Mouse (Mus musculus) heart, embryonic 10.5 days (tissue): ENCODE results near the gene Bud23. TPM values are rescaled to one million over a fixed set of nuclear protein-coding genes. Genes with fewer than 3 reads are reported as not detected.

ENCODE experiments used
- DNase-seq: peaks from one replicate; pipeline ENCODE4 v3.0.0-alpha.2; 2017; ENCODE audit warnings: low spot score
- H3K27ac ChIP-seq: fragments of 300-500 bp; sonication (generic); 2 replicates; pipeline ENCODE4 v1.5.1; 2016; ENCODE audit warnings: mild to moderate bottlenecking
- H3K27me3 ChIP-seq: fragments of 300-500 bp; sonication (generic); 2 replicates; pipeline ENCODE4 v1.6.1; 2016; ENCODE audit warnings: mild to moderate bottlenecking; ENCODE audit not compliant: poor library complexity, insufficient read depth, severe bottlenecking
- H3K36me3 ChIP-seq: fragments of 300-500 bp; sonication (generic); 2 replicates; pipeline ENCODE4 v1.6.1; 2016; ENCODE audit warnings: mild to moderate bottlenecking, moderate library complexity
- H3K4me1 ChIP-seq: fragments of 300-500 bp; sonication (generic); 2 replicates; pipeline ENCODE4 v1.6.1; 2016; ENCODE audit warnings: mild to moderate bottlenecking
- H3K4me3 ChIP-seq: fragments of 300-500 bp; sonication (generic); 2 replicates; pipeline ENCODE4 v1.5.1; 2016; ENCODE audit warnings: mild to moderate bottlenecking, moderate library complexity
- H3K9me3 ChIP-seq: fragments of 300-500 bp; sonication (generic); 2 replicates; pipeline ENCODE4 v1.6.1; 2016; ENCODE audit warnings: mild to moderate bottlenecking, moderate library complexity
- WGBS: fragments of 180-500 bp; shearing (Covaris S2); methylation state at CpG from one replicate; pipeline ENCODE4 v1.1.7; 2016; 5-methylcytosine and 5-hydroxymethylcytosine counted together
- polyA plus RNA-seq: library from polyadenylated mRNA; unstranded; fragments of >200 nt; fragmentation: Nextera tagmentation; extraction: Ambion mirVana; gene quantifications from 2 replicates; pipeline ENCODE4 v1.2.1, GENCODE M21; 2016

Gene Bud23
- polyA plus RNA-seq, 1 experiment from 2014 or later = 134 TPM

GRCm38 (mm10) chr5:135010320-135010709, 54.4 kb downstream of the Bud23 start:
- 60% methylated on average over 7 of the region's 7 CpGs for WGBS
- DNase-seq = no peak
- Histone ChIP-seq H3K27me3 (0 out of 2 replicates have a peak, but pooled peaks cover 3% of the 10 kb centered on the region), H3K9me3 (no peaks in the 10 kb centered on the region), H3K27ac (peak overlapping the region; percentile 97), H3K4me1 (peaks cover 42% of the 10 kb centered on the region), H3K36me3 (peaks cover 6% of the 10 kb centered on the region), H3K4me3 (peak overlapping the region; percentile 75)

- peak overlapping the region; percentile 97 for H3K27ac ChIP-seq
- peak; percentile 96 for DNase-seq
- H3K36me3 ChIP-seq = peaks cover 6% of the 10 kb centered on the region
- no peaks in the 10 kb centered on the region for H3K9me3 ChIP-seq
- H3K4me1 ChIP-seq = peaks cover 42% of the 10 kb centered on the region
- peak overlapping the region; percentile 75 for H3K4me3 ChIP-seq
- under 1% methylated on average over 37 of the region's 37 CpGs for WGBS
- H3K27me3 ChIP-seq = 0 out of 2 replicates have a peak, but pooled peaks cover 6% of the 10 kb centered on the region
Observed at GRCm38 (mm10) chr5:135009590-135010319, 55.0 kb downstream of the Bud23 start.

DNA sequence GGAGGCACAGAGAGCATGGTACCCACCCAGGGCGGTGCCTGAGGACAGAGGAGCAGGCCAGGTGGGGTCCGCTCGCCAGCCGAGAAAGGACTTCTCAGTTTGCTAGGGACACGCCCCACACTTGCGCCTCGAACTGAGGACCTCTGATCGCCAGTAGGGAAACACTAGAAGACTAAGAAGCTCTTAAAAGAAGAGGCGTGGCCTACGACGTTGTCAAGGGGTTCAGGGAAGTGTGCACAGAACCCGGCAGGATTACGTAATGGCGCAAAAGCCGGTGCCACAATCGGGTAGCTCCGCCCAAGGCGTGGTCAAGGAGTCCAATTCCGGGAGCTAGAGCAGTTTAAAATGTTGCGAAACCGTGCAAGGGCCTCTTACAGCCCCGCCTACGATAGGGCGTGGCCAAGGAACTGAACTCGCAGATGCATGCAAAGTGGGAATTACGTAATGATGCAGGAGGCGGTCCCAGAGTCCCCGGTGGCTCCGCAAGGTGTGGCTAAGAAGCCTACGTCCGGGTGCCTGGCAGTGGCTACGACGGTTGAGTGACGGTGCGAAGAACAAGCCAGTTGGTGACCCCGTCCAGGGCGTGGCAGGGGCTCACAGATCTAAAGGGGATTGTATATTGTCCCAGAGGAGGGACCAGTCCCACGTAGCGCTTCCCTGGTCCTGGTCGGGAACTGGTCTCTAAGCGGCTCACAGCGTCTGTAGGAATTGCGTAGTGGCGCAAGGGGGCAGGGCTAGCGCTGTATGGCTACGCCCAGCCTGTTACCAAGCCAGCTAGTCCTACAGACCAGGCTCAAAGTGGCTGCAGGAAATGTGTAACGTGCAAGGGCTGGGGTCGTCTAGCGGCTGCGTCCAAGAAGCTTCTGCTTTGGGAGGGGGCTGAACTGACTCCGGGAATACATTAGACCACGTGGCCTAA, 55.8 kb downstream of the Bud23 start, which contains the start of gene Abhd11:
TSS of gene Abhd11 (plus strand) at position 482 of the 919 bp plus-strand sequence.
- under 1% methylated on average over 52 of the region's 52 CpGs for WGBS
- H3K4me1 ChIP-seq = peaks cover 42% of the 10 kb centered on the region
- no peaks in the 10 kb centered on the region for H3K9me3 ChIP-seq
- H3K36me3 ChIP-seq = peaks cover 6% of the 10 kb centered on the region
- DNase-seq = peak; percentile 100
- peak within 1 kb of the TSS; percentile 97 for H3K27ac ChIP-seq
- peak within 1 kb of the TSS; percentile 75 for H3K4me3 ChIP-seq
- 0 out of 2 replicates have a peak, but pooled peaks cover 6% of the 10 kb centered on the region for H3K27me3 ChIP-seq

DNA sequence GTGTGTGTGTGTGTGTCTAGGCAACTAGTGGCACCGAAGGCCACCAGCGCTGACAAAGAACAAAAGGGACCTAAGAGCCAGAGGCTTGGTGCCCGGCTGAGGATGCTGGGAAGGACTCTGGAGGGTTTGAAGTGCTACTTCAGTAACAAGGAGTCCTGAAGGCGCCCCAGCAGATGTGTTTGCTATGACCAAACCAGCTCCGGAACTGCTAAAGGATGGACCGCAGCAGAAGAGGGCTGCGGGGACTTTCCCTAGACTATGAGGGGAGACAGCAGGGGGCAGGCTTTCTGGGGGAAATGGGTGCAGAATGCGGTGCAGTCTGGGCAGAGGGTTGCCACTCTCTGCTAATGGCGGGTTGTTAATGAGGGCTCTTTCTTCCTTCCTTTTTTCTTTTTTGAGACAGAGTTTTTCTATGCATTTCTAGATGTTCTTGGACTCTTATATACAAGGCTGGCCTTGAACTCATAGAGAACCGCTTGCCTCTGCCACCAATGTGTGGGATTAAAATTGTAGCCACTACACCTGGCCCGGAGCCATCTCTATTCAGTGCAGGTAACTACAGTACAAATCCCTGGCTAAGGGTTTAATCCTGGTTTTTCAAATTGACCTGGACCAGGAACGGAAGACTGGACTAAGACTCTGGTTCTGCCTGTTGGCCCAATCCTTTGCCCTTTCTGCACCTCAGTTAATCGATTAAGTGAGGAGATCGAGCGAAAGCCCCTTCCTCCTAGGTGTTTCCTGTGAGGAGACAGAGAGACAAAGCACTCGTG, 56.8 kb downstream of the Bud23 start:
- Histone ChIP-seq H3K4me1 (peaks cover 40% of the 10 kb centered on the region), H3K9me3 (no peaks in the 10 kb centered on the region), H3K36me3 (peaks cover 6% of the 10 kb centered on the region), H3K27ac (peak overlapping the region; percentile 97), H3K4me3 (peak overlapping the region; percentile 75), H3K27me3 (0 out of 2 replicates have a peak, but pooled peaks cover 6% of the 10 kb centered on the region)
- 29% methylated on average over 16 of the region's 16 CpGs for WGBS
- DNase-seq = no peak

Other genes starting within 250 kb of the Bud23 start
- not detected in 2 replicates for gene Tmem270, start 158.2 kb downstream of the Bud23 start, polyA plus RNA-seq
- 6.1 and 8.5 TPM in 2 replicates for gene Cldn13, start 149.4 kb downstream of the Bud23 start, polyA plus RNA-seq
- 8.8 and 12.1 TPM in 2 replicates for gene Mettl27, start 132.6 kb downstream of the Bud23 start, polyA plus RNA-seq
- gene Cldn4, start 118.0 kb downstream of the Bud23 start, polyA plus RNA-seq = 2.8 and 6.9 TPM in 2 replicates
- 2.7 and 10.2 TPM in 2 replicates for gene Cldn3, start 78.7 kb downstream of the Bud23 start, polyA plus RNA-seq
- gene Abhd11, start 55.8 kb downstream of the Bud23 start, polyA plus RNA-seq = 57.8 and 63.7 TPM in 2 replicates
- gene Stx1a, start 41.5 kb downstream of the Bud23 start, polyA plus RNA-seq = 8.5 and 8.6 TPM in 2 replicates
- gene Dnajc30, start 757 bp downstream of the Bud23 start, polyA plus RNA-seq = 24.5 and 27.6 TPM in 2 replicates
- 2.4 and 7.1 TPM in 2 replicates for gene Vps37d, start 13.3 kb upstream of the Bud23 start, polyA plus RNA-seq
- gene Mlxipl, start 24.9 kb upstream of the Bud23 start, polyA plus RNA-seq = 1.00 and 3.0 TPM in 2 replicates
- 25.1 and 25.4 TPM in 2 replicates for gene Tbl2, start 84.7 kb upstream of the Bud23 start, polyA plus RNA-seq
- gene Bcl7b, start 103.3 kb upstream of the Bud23 start, polyA plus RNA-seq = 39.2 and 45.3 TPM in 2 replicates
- 30.6 and 44.4 TPM in 2 replicates for gene Baz1b, start 122.3 kb upstream of the Bud23 start, polyA plus RNA-seq
- 4.5 and 7.2 TPM in 2 replicates for gene Fzd9, start 186.3 kb upstream of the Bud23 start, polyA plus RNA-seq